Mouse (Mus musculus): ENCODE data around the gene Cyp1a1. TPM values are rescaled to one million over a fixed set of nuclear protein-coding genes. Genes with fewer than 3 reads are reported as not detected.

Cyp1a1 gene
- 1.3 TPM in 2 replicates for polyA plus RNA-seq (2012; rRNA removed)

DNA sequence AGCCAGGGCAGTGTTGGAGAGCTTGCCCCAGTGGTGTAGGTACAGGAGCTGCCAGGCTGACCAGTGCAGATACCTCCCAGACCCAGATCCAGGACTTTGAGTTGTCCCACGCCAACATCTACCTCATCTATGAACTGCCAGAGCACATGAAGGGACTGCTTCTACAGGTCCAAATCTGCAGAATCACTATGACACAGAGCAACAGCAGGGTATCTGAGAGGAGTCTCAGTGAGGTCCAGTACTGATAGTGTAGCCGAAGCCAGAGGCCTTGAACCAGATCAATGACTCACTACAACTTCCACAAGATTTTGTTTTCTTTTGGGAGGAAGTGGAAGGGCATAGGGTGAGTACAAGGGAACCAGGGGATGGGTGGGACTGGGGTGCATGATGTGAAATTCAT, at the start of gene Cyp1a1:
TSS of gene Cyp1a1 (plus strand) at position 178 of the 400 bp plus-strand sequence.
- no peak for DNase-seq (ENCODE audit: low read depth)

DNA sequence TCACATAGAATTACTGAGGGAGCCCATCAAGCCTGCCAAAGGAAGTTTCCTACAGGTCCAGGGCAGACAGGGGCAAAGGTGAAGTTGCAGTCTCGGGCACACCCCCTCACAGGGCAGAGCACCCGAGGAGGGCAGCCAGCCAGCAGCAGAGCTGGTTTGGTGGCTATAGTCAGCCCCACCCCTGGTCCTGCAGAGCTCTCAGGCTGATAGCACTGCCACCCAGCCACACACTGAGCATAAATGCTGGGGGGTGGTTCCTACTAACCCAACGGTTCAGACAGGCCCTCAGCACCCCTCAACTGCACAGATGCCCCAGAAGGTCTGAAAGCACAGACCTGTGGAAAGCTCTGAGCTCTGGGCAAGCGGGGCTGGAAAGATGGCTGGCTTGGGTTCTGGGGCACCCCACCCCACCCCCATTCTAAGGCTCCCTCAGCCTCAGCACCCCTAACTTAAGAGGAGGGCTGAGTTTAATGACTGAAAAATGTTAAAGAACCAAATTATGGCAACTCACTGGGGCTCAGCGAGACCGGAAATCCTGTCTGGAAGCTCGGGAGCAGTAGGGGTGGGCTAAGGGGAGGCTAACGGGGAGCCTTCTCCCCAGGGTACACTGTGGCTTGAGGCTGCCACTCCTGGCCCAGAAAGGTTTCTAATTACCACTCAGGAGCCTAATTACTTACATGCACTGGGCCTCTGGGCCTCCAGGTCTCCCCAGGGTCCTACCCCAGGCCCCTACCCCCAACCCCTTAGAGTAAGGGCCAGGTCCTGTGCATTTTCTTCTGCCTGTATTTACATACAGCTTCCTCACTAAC, 48.9 kb upstream of the Cyp1a1 start:
- no peak for DNase-seq (ENCODE audit: low read depth)

DNA sequence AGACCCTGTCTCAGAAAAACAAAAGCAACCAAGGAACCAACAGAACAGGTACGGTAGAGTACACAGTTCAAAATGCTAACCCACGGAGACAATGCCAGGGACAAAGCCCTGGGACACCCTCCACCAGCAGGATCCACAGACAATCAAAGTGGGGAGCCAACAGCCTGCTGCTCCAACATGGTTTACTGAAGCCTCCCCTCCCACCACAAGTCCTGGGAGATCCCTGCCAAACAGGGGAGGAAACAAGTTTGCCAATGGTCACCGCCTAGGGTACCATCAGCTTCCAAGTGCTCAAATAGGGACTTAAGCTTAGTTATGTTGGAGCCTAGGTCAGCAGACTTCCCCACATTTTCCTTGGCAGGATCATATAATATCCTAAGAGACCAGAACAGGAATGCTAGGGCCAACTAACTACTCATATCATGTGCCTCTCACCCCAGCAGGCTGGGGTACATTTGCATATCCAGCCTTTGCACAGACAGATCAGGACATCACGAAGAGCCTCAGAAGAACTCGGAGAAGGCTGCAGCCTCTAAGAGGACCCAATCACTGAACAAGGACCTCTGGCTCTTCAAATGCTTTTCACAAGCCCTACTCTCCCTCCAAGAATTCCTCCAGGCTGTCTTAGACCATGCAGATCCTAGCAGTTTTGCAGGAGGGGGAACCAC, 47.9 kb upstream of the Cyp1a1 start:
- DNase-seq (ENCODE audit: low read depth) = no peak

GRCm38 (mm10) chr9:57640384-57640783, 47.3 kb upstream of the Cyp1a1 start:
- DNase-seq (ENCODE audit: low read depth) = no peak

DNA sequence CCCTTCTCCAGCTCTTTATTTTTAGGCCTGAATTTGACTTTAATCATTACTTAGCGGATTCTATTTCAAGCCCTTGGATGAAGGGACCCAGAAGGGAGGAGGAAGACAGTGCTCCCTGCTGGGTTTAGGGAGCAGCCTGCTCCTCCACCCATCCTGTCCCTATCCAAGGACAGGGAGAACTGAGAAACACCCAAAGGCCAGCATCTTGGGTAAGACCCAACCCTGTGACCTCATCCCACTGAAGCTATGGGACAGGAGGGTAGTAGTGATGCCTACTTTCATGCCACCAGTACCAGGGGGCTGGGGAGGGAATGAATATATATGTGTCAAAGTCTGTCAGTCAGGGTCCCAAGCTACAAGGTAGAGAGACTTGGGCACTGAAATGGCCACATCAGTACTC, 46.7 kb upstream of the Cyp1a1 start:
- DNase-seq (ENCODE audit: low read depth) = no peak

GRCm38 (mm10) chr9:57641775-57642550, 45.8 kb upstream of the Cyp1a1 start:
- no peak for DNase-seq (ENCODE audit: low read depth)

DNA sequence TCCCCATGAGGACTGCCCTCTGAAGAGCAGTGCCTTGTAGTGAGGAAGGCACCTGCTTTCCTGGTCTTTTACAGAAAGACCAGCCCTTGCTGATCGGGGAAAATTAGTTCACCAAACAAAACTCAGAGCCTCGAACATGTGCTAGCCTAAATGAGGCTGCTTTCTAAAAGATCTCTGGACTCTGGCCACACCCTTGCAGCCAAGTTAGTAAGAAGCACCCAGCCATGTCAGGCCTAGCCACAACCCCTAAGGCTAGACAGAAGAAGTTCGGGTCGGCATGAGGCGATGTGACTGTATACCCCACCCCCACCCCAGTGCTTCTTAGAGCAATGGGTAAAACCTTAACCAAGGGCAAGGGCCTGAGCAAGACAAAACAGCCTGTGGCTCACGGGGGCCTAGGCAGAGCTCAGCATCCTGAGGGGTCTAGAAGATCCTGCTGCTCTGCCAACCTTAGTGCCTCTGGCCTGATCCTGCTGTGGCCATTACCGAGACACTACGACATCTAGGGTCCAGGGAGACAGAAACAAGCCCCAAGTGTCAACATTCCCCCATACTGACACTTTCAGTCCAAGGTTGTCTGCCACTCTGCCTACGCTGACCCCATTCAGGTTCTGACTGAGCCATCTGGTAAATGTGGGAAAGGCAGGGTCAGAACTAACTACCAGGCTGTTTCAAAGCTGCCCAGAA, 44.4 kb upstream of the Cyp1a1 start:
- DNase-seq (ENCODE audit: low read depth) = no peak

- no peak for DNase-seq (ENCODE audit: low read depth)
Observed at GRCm38 (mm10) chr9:57643856-57644180, 43.9 kb upstream of the Cyp1a1 start.

GRCm38 (mm10) chr9:57644442-57644943, 43.2 kb upstream of the Cyp1a1 start:
- DNase-seq (ENCODE audit: low read depth) = no peak

- DNase-seq (ENCODE audit: low read depth) = no peak
Observed at GRCm38 (mm10) chr9:57644944-57645893, 42.5 kb upstream of the Cyp1a1 start.

GRCm38 (mm10) chr9:57646551-57647103, 41.1 kb upstream of the Cyp1a1 start:
- DNase-seq (ENCODE audit: low read depth) = no peak

DNA sequence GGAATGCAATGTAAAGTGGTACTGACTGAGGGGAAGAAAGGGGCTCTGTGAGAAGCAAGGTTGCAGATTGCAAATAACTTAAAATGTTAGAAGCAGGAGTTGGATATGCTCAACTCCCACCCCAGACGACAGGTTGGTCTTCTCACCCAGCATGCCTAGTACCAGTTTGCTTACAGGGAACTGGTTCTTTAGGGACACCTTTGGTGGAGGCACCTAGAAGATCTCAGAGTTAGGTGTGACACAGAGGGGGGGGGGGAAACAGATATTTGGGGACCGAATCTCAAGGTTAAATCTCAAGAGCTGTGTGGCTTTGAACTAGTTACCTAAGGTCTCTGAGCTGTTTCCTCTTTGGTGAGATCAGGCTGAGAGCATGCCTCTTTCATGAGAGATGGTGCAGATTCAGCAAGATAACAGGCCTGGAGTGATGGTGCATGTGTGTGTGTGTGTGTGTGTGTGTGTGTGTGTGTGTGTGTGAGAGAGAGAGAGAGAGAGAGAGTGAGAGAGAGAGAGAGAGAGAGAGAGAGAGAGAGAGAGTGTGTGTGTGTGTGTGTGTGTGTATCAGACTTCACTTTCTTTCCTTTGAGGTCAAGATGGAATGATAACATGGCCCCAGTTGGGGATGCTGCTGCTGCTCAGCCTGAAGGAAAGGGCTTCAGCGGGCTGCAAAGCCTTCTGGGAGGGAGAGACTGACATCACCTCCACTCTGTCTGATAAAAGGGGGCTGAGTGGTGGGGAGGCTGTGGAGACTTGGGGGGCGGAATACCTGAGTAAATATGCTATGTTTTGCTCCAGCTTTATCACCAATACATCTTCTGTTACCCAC, 40.2 kb upstream of the Cyp1a1 start:
- DNase-seq (ENCODE audit: low read depth) = no peak

- no peak for DNase-seq (ENCODE audit: low read depth)
Observed at GRCm38 (mm10) chr9:57650130-57650785, 37.5 kb upstream of the Cyp1a1 start.

DNA sequence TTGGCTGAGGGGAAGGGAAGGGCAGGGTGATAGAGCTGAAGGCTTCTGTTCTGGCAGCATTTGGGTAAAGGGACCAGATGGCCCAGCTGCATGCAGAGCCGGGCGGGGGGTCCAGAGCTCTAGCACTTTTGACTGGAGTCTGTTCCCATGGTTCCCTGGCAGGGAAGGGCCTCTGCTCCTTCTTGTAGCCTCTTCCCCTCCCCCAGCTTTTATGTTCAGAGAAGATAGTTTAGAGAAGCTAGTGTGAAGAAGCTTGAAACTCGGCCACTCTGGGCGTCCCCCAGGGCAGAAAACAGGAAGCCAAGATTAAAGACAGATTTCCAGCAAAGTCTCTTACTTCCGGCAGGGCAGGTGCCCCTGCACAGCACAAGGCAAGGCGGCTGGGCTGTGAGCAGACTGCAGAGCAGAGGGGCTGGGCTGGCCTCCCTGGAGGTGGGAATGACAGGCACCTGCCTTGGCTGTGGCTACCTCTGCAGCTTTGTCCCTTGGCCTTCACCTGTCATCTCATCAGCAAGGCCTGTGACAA, 36.9 kb upstream of the Cyp1a1 start:
- no peak for DNase-seq (ENCODE audit: low read depth)

GRCm38 (mm10) chr9:57652351-57652750, 35.4 kb upstream of the Cyp1a1 start:
- DNase-seq (ENCODE audit: low read depth) = no peak

DNA sequence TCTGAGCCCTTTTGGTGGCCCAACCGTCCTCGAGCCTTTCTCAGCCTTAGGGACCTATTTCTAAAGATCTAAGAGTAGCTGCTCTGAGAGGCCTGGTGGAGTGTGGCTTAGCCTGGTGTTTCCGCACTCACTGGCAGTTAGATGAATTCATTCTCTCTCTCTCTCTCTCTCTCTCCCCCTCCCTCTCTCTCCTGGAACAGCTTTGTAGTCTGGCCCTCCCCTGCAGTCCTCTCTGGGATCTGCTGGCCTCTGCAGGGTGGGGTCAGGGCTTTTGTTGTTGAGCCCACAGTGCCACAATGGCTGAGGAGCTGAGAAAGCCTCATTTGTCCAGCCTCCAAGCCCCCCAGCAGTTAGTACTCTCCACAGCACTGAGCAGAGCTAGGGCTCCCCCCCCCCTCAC, 34.9 kb upstream of the Cyp1a1 start:
- no peak for DNase-seq (ENCODE audit: low read depth)

DNA sequence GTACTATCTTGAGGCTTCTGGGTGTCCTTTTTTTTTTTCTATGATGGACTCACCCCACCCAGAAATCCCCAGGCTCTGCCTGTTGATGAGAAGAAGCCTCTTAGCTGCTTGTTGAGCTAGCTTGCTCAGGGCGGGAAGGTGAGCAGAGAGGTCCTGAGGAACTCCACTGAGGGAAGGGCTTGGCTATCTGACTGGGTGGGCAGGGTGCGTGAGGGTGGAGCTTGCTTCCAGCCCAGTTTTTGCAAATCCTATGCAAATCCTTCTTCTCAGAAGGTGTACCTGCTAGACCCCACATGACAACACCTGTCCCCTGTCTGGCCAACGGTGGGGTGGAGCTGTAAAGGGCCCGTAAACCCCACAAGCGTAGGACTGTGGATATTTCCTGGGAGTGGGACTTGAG, 34.4 kb upstream of the Cyp1a1 start, which contains the start of gene Csk:
TSS of gene Csk (minus strand) at position 349 of the 400 bp plus-strand sequence.
- DNase-seq (ENCODE audit: low read depth) = no peak

GRCm38 (mm10) chr9:57654966-57655365, 32.8 kb upstream of the Cyp1a1 start:
- DNase-seq (ENCODE audit: low read depth) = no peak

DNA sequence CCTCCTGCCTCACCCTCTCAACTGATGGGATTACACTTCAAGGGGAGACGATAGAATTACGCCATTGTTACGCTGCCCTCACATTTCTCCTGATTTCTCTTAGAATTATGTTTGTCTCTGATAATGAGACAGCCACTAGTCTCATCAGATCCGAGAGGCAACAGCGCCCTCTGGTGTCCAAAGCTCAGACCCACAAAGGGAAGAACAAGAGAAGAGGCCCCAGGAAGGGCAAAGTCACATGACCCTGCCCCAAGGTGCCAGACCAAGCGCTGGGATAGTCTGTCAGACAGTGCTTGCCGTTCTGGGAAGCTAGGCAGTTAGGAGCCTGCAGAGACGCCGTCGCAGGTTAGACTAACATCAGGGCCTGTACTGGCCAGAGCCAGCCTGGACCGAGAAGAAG, 32.0 kb upstream of the Cyp1a1 start:
- DNase-seq (ENCODE audit: low read depth) = no peak
